Mouse (Mus musculus) kidney, embryonic 15.5 days (tissue): ENCODE data around the gene Cps1. TPM values are rescaled to one million over a fixed set of nuclear protein-coding genes. Genes with fewer than 3 reads are reported as not detected.

Experiments
- ATAC-seq: fragments of 200-750 bp; cut with Nextera tagmentation; replicated peaks from 2 replicates; pipeline ENCODE4 v1.8.0; 2017; ENCODE audit warnings: moderate TSS enrichment; ENCODE audit not compliant: low FRiP score
- H3K27ac ChIP-seq: fragments of 300-500 bp; sonication (generic); 2 replicates; pipeline ENCODE4 v1.5.1; 2015; ENCODE audit warnings: mild to moderate bottlenecking, inconsistent platforms
- H3K27me3 ChIP-seq: fragments of 300-500 bp; sonication (generic); 2 replicates; pipeline ENCODE4 v1.6.1; 2015; ENCODE audit warnings: inconsistent platforms
- H3K36me3 ChIP-seq: fragments of 300-500 bp; sonication (generic); 2 replicates; pipeline ENCODE4 v1.6.1; 2015; ENCODE audit warnings: inconsistent platforms
- H3K4me1 ChIP-seq: fragments of 300-500 bp; sonication (generic); 2 replicates; pipeline ENCODE4 v1.6.1; 2015; ENCODE audit warnings: inconsistent platforms
- H3K4me2 ChIP-seq: fragments of 300-500 bp; sonication (generic); 2 replicates; pipeline ENCODE4 v1.6.1; 2015; ENCODE audit warnings: moderate library complexity, mild to moderate bottlenecking, inconsistent platforms
- H3K4me3 ChIP-seq: fragments of 300-500 bp; sonication (generic); replicated peaks from 2 replicates; pipeline ENCODE4 v1.5.1; 2015; ENCODE audit warnings: mild to moderate bottlenecking, inconsistent platforms
- H3K9ac ChIP-seq: fragments of 300-500 bp; sonication (generic); 2 replicates; pipeline ENCODE4 v1.6.1; 2015; ENCODE audit warnings: mild to moderate bottlenecking, inconsistent platforms
- H3K9me3 ChIP-seq: fragments of 300-500 bp; sonication (generic); replicated peaks from 2 replicates; pipeline ENCODE4 v1.6.1; 2016; ENCODE audit warnings: inconsistent platforms
- WGBS: fragments of 180-500 bp; shearing (Covaris S2); methylation state at CpG from one replicate; pipeline ENCODE4 v1.1.7; 2015; ENCODE audit warnings: mixed read lengths; 5-methylcytosine and 5-hydroxymethylcytosine counted together
- polyA plus RNA-seq: library from polyadenylated mRNA; unstranded; fragments of >200 nt; fragmentation: Nextera tagmentation; extraction: Ambion mirVana; gene quantifications from 2 replicates; pipeline ENCODE4 v1.2.1, GENCODE M21; 2015

Gene Cps1
- polyA plus RNA-seq, result 0.06 and 0.49 TPM in 2 replicates

DNA sequence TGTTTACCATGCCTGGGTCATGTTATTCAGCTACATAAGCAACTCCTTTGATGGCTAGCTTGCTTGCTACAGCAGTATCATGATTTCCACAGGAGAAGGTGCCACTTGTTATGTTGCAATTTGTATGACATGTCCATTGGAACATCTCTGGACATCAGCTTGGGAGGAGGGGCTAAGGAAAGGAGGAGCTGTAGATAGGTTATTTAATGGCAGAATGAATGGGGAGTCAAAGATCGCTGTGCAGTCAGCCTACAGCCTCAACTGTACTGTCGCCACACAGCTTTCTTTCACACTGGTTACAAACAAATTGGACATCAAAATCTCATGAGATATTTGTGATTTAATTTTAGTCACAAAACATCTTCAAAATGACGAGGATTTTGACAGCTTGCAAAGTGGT lies at the start of gene Cps1:
Gene Cps1, plus strand, starts transcription at position 230 of the 400 bp plus-strand sequence.
- H3K4me1 ChIP-seq, result no peaks in the 10 kb centered on the region
- H3K36me3 ChIP-seq, result no peaks in the 10 kb centered on the region
- H3K27ac ChIP-seq, result no peak within 1 kb of the TSS
- no peak within 1 kb of the TSS for H3K9ac ChIP-seq
- H3K4me2 ChIP-seq, result no peak within 1 kb of the TSS
- WGBS, result 81% methylated on average over 3 of the region's 3 CpGs
- H3K4me3 ChIP-seq, result no peak within 1 kb of the TSS
- no peaks in the 10 kb centered on the region for H3K9me3 ChIP-seq
- H3K27me3 ChIP-seq, result no peaks in the 10 kb centered on the region
- no peak for ATAC-seq

GRCm38 (mm10) chr1:67077739-67078138 lies 45.1 kb upstream of the Cps1 start:
- ATAC-seq, result no peak
- no peak overlapping the region for H3K27ac ChIP-seq
- H3K9ac ChIP-seq, result no peak overlapping the region
- H3K4me1 ChIP-seq, result no peaks in the 10 kb centered on the region
- 66% methylated on average over 2 of the region's 2 CpGs for WGBS
- H3K36me3 ChIP-seq, result no peaks in the 10 kb centered on the region
- no peaks in the 10 kb centered on the region for H3K9me3 ChIP-seq
- no peak overlapping the region for H3K4me2 ChIP-seq
- H3K4me3 ChIP-seq, result no peak overlapping the region
- no peaks in the 10 kb centered on the region for H3K27me3 ChIP-seq

DNA sequence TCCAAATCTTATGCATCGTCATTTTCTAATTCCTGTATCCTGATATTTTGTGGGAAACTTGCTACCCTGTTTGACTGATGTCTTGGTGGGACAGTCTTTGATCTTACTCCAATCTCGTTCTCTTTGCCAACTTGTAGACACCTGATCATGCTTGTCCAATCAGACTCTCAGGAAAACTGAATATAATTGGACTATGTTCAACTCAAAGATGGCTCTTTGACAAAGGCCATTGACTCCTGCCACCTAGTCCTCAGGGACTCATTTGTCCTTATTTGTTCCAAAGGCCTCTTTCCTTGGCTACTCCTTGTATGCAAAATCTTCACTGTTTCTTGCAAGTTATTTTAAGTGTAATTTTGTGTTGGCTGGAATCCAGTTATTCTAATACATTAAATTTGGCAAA lies 44.2 kb upstream of the Cps1 start:
- Histone ChIP-seq H3K27ac (no peak overlapping the region), H3K4me3 (no peak overlapping the region), H3K9me3 (no peaks in the 10 kb centered on the region), H3K4me2 (no peak overlapping the region), H3K36me3 (no peaks in the 10 kb centered on the region), H3K9ac (no peak overlapping the region), H3K27me3 (no peaks in the 10 kb centered on the region), H3K4me1 (no peaks in the 10 kb centered on the region)
- no peak for ATAC-seq
- 79% methylated on average over 2 of the region's 2 CpGs for WGBS

- H3K4me2 ChIP-seq, result no peak overlapping the region
- no peaks in the 10 kb centered on the region for H3K9me3 ChIP-seq
- H3K4me1 ChIP-seq, result no peaks in the 10 kb centered on the region
- H3K27ac ChIP-seq, result no peak overlapping the region
- 88% methylated on average over 7 of the region's 7 CpGs for WGBS
- ATAC-seq, result no peak
- no peak overlapping the region for H3K9ac ChIP-seq
- H3K36me3 ChIP-seq, result no peaks in the 10 kb centered on the region
- no peak overlapping the region for H3K4me3 ChIP-seq
- H3K27me3 ChIP-seq, result no peaks in the 10 kb centered on the region
Measured at GRCm38 (mm10) chr1:67079146-67079545, 43.7 kb upstream of the Cps1 start.

DNA sequence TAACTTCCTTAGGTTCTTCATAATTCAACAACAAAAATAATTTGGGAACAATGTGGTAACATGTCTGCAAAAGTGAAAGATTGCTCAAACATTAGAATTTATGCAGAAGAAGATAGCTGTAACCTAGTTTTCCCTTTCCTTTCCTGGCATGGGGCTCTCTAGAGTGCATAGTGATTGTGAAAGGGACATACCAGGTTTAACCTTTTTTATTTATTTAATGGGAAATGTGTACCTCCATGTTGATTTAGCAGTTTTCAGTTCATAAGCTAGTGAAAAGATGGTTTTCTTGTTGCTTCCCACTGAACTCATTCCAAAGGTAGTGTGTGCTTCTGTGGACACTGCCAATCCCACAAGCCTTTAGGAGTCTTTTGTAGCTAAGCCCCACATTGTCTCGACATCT lies 30.4 kb upstream of the Cps1 start:
- Histone ChIP-seq H3K27ac (no peak overlapping the region), H3K4me3 (no peak overlapping the region), H3K9me3 (no peaks in the 10 kb centered on the region), H3K27me3 (no peaks in the 10 kb centered on the region), H3K9ac (no peak overlapping the region), H3K36me3 (no peaks in the 10 kb centered on the region), H3K4me2 (no peak overlapping the region), H3K4me1 (no peaks in the 10 kb centered on the region)
- no peak for ATAC-seq
- 90% methylated on average over 1 of the region's 1 CpGs for WGBS

GRCm38 (mm10) chr1:67099215-67099614 lies 23.6 kb upstream of the Cps1 start:
- Histone ChIP-seq H3K9ac (no peak overlapping the region), H3K27ac (no peak overlapping the region), H3K36me3 (no peaks in the 10 kb centered on the region), H3K9me3 (no peaks in the 10 kb centered on the region), H3K4me2 (no peak overlapping the region), H3K27me3 (no peaks in the 10 kb centered on the region), H3K4me3 (no peak overlapping the region), H3K4me1 (no peaks in the 10 kb centered on the region)
- ATAC-seq, result no peak
- 70% methylated on average over 1 of the region's 1 CpGs for WGBS

GRCm38 (mm10) chr1:67103476-67104248 lies 19.2 kb upstream of the Cps1 start:
- Histone ChIP-seq H3K4me3 (no peak overlapping the region), H3K27ac (no peak overlapping the region), H3K4me2 (no peak overlapping the region), H3K36me3 (no peaks in the 10 kb centered on the region), H3K9ac (no peak overlapping the region), H3K9me3 (no peaks in the 10 kb centered on the region), H3K27me3 (no peaks in the 10 kb centered on the region), H3K4me1 (no peaks in the 10 kb centered on the region)
- ATAC-seq, result no peak
- 56% methylated on average over 12 of the region's 12 CpGs for WGBS

DNA sequence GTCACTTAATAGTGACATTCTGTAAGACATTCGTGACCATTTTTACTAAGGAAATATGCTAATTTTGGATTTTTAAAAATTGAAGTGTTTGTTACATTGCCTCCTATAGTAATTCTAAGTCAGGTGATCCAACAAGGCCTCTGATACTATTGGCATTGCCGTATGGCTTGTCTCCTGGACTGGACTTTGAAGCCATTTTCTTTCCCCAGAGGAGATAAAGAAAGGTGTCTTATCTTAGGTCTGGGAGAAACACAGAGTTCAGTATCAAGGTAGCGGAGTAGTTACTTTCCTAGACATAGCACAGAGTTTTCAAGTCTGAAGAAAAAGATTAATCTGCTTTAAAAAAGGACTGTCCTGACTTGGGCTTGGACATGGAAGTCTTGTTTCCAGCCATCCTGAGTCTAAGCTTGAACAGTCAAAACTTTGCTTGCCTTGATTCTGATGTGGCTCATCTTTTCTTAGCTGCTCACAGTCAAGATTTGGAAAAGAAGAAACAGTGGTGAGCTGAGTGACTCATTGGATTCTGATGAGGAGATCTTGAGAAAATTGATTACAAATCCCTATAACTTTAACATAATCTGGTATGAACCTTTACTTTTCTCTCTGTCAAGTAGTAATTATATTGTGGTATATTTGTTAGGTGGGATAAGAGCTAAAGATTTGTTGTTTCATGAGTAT lies 11.1 kb upstream of the Cps1 start:
- 93% methylated on average over 3 of the region's 3 CpGs for WGBS
- no peak for ATAC-seq
- no peak overlapping the region for H3K4me3 ChIP-seq

DNA sequence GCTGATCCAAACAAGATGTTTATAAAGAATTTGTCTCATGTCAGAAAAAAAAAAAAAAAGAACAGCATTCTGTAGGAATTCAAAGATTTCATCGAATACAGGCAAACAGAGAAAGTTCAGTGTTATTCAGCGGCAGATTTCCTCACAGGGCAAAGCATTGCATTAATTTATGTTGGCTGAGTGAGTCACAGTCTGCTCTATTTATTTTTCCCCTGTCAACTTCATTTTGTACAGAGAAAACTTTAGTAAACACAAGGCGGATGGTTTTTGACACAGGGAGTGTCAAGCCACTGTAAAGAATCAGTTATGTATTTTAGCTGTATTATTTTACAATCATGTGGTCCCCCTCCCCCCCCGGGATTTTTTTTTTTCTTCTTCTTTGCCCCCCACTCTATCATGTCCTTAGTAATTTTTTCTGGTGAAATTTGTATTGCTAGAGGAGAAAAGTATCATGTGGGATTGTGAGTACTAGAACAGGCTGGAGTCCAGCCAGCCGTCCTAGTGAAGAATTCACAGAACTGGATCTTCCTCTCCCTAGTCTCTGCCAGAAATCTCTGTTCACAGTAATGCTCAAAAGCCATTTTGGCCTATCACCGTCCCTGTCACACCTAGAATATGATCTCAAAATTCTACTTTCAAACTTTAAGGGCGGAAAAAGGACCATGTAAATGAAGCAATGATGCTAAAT lies 9.3 kb upstream of the Cps1 start:
- H3K27me3 ChIP-seq, result no peaks in the 10 kb centered on the region
- no peaks in the 10 kb centered on the region for H3K9me3 ChIP-seq
- no peaks in the 10 kb centered on the region for H3K36me3 ChIP-seq
- H3K4me1 ChIP-seq, result no peaks in the 10 kb centered on the region
- WGBS, result 61% methylated on average over 7 of the region's 7 CpGs
- H3K9ac ChIP-seq, result no peak overlapping the region
- no peak for ATAC-seq
- no peak overlapping the region for H3K4me2 ChIP-seq
- H3K4me3 ChIP-seq, result no peak overlapping the region
- H3K27ac ChIP-seq, result no peak overlapping the region

More for the DNA sequence above, 11.1 kb upstream of the Cps1 start:
- Histone ChIP-seq H3K4me2 (no peak overlapping the region), H3K27ac (no peak overlapping the region), H3K9me3 (no peaks in the 10 kb centered on the region), H3K36me3 (no peaks in the 10 kb centered on the region), H3K27me3 (no peaks in the 10 kb centered on the region), H3K4me1 (no peaks in the 10 kb centered on the region), H3K9ac (no peak overlapping the region)

GRCm38 (mm10) chr1:67116571-67116970 lies 6.3 kb upstream of the Cps1 start:
- 69% methylated on average over 8 of the region's 8 CpGs for WGBS
- H3K4me3 ChIP-seq, result no peak overlapping the region
- H3K4me1 ChIP-seq, result no peaks in the 10 kb centered on the region
- H3K27ac ChIP-seq, result no peak overlapping the region
- H3K9ac ChIP-seq, result no peak overlapping the region
- no peaks in the 10 kb centered on the region for H3K27me3 ChIP-seq
- H3K4me2 ChIP-seq, result no peak overlapping the region
- no peaks in the 10 kb centered on the region for H3K9me3 ChIP-seq
- no peak for ATAC-seq
- H3K36me3 ChIP-seq, result no peaks in the 10 kb centered on the region

DNA sequence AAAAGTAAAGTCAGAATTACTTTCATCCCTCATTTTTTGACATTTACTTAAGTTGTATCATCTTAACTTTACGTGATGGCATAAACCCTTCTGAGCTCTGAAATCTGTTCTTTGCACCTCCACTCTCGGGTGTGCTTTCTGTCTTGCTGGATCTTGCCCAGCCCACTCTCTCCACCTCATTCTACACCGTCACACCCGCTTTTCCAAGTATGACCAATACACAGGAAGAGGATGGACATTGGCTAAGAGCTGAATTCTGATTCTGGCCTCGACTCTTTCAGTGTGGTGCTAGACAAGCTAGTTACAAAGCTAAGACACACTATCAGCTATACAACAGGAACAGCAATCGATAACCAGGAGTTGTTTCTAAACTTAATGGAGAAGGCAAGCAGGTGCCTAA lies 5.0 kb upstream of the Cps1 start:
- Histone ChIP-seq H3K9ac (no peak overlapping the region), H3K27ac (no peak overlapping the region), H3K4me1 (no peaks in the 10 kb centered on the region), H3K4me3 (no peak overlapping the region), H3K36me3 (no peaks in the 10 kb centered on the region), H3K4me2 (no peak overlapping the region), H3K27me3 (no peaks in the 10 kb centered on the region), H3K9me3 (no peaks in the 10 kb centered on the region)
- ATAC-seq, result no peak
- WGBS, result 87% methylated on average over 6 of the region's 6 CpGs

- no peaks in the 10 kb centered on the region for H3K27me3 ChIP-seq
- no peaks in the 10 kb centered on the region for H3K36me3 ChIP-seq
- H3K4me3 ChIP-seq, result no peak overlapping the region
- no peak overlapping the region for H3K9ac ChIP-seq
- no peaks in the 10 kb centered on the region for H3K4me1 ChIP-seq
- H3K27ac ChIP-seq, result no peak overlapping the region
- ATAC-seq, result no peak
- no peaks in the 10 kb centered on the region for H3K9me3 ChIP-seq
- 89% methylated on average over 2 of the region's 2 CpGs for WGBS
- H3K4me2 ChIP-seq, result no peak overlapping the region
Measured at GRCm38 (mm10) chr1:67125433-67125832, 2.6 kb downstream of the Cps1 start.
